Mouse (Mus musculus) myocyte (in vitro differentiated cells): Measurements from ENCODE around the gene Rybp. TPM values are rescaled to one million over a fixed set of nuclear protein-coding genes. Genes with fewer than 3 reads are reported as not detected.
A peak's percentile ranks its signal among the peaks of the same experiment; 100 is the strongest.

Experiments used
- H3K27me3 ChIP-seq: one replicate; pipeline ENCODE4 v1.6.1; 2011; ENCODE audit not compliant: control insufficient read depth, insufficient read depth, insufficient read length
- H3K36me3 ChIP-seq: one replicate; pipeline ENCODE4 v1.6.1; 2011; ENCODE audit not compliant: control insufficient read depth, insufficient read depth
- H3K4me2 ChIP-seq: one replicate; pipeline ENCODE4 v1.6.1; 2011; ENCODE audit warnings: low read depth, control low read depth
- H3K4me3 ChIP-seq: one replicate; pipeline ENCODE4 v1.5.1; 2011; ENCODE audit warnings: mild to moderate bottlenecking, control low read depth, moderate library complexity
- H3K79me2 ChIP-seq: one replicate; pipeline ENCODE4 v1.6.1; 2011; ENCODE audit not compliant: control insufficient read depth, insufficient read depth
- H3ac ChIP-seq: one replicate; pipeline ENCODE4 v1.6.1; 2011; ENCODE audit not compliant: control insufficient read depth, insufficient read length
- CEBPB ChIP-seq: IDR thresholded peaks from 2 replicates; pipeline ENCODE4 v1.6.1; 2011; ENCODE audit warnings: mild to moderate bottlenecking, moderate library complexity; ENCODE audit not compliant: poor library complexity, insufficient read depth, severe bottlenecking
- E2F4 ChIP-seq: IDR thresholded peaks from one replicate; pipeline ENCODE4 v1.6.1; 2011; ENCODE audit warnings: mild to moderate bottlenecking, control low read depth, moderate library complexity; ENCODE audit not compliant: insufficient read depth
- MAX ChIP-seq: IDR thresholded peaks from one replicate; pipeline ENCODE4 v1.6.1; 2011; ENCODE audit warnings: low read depth, mild to moderate bottlenecking, control low read depth
- MYOD1 ChIP-seq, 3 experiments: IDR thresholded peaks; one replicate each; pipeline ENCODE4 v1.6.1; 2011; ENCODE audit warnings: control low read depth in 2 of 3, low read depth in 2 of 3, mild to moderate bottlenecking in 2 of 3, moderate library complexity in 1 of 3; ENCODE audit not compliant: insufficient read length in 2 of 3, control insufficient read depth in 1 of 3
- MYOG ChIP-seq, 3 experiments: IDR thresholded peaks; one replicate each; pipeline ENCODE4 v1.6.1; 2011; ENCODE audit warnings: control low read depth in 2 of 3, low read depth in 2 of 3, mild to moderate bottlenecking in 2 of 3; ENCODE audit not compliant: insufficient read length in 2 of 3, control insufficient read depth in 1 of 3, insufficient read depth in 1 of 3
- POLR2A ChIP-seq: IDR thresholded peaks from one replicate; pipeline ENCODE4 v1.6.1; 2011; ENCODE audit warnings: low read depth, mild to moderate bottlenecking, control low read depth, moderate library complexity; ENCODE audit not compliant: insufficient read length
- POLR2AphosphoS2 ChIP-seq: IDR thresholded peaks from one replicate; pipeline ENCODE4 v1.6.1; 2011; ENCODE audit warnings: low read depth, control low read depth; ENCODE audit not compliant: insufficient read length
- REST ChIP-seq: IDR thresholded peaks from one replicate; pipeline ENCODE4 v1.6.1; 2011; ENCODE audit warnings: mild to moderate bottlenecking, control low read depth, moderate library complexity; ENCODE audit not compliant: insufficient read depth, insufficient read length
- SRF ChIP-seq: IDR thresholded peaks from one replicate; pipeline ENCODE4 v1.6.1; 2011; ENCODE audit warnings: low read depth; ENCODE audit not compliant: control insufficient read depth, insufficient read length
- TCF12 ChIP-seq: IDR thresholded peaks from one replicate; pipeline ENCODE4 v1.6.1; 2011; ENCODE audit warnings: mild to moderate bottlenecking, control low read depth; ENCODE audit not compliant: poor library complexity, insufficient read depth, severe bottlenecking
- TCF3 ChIP-seq: IDR thresholded peaks from one replicate; pipeline ENCODE4 v1.6.1; 2011; ENCODE audit warnings: low read depth, control low read depth; ENCODE audit not compliant: insufficient read length
- USF1 ChIP-seq: IDR thresholded peaks from one replicate; pipeline ENCODE4 v1.6.1; 2011; ENCODE audit warnings: low read depth, mild to moderate bottlenecking, control low read depth, moderate library complexity
- polyA plus RNA-seq: library from polyadenylated mRNA; unstranded; fragments of >200 nt; fragmentation: generic; extraction: Trizol; gene quantifications from one replicate; pipeline ENCODE4 v1.2.1, GENCODE M21; 2012; ENCODE audit warnings: missing spikeins

Rybp gene
- polyA plus RNA-seq, 1 experiment = 9.5 TPM

GRCm38 (mm10) chr6:100195091-100195490, 92.2 kb downstream of the Rybp start:
- H3K79me2 ChIP-seq = no peaks in the 10 kb centered on the region
- no peak overlapping the region for H3ac ChIP-seq
- H3K27me3 ChIP-seq = no peaks in the 10 kb centered on the region
- no peaks in the 10 kb centered on the region for H3K36me3 ChIP-seq
- no peak overlapping the region for H3K4me3 ChIP-seq
- no peak overlapping the region for H3K4me2 ChIP-seq
- TF ChIP-seq SRF = no peak
- no peak for TF ChIP-seq MAX
- TF ChIP-seq USF1 = no peak
- TF ChIP-seq TCF12 = no peak
- TF ChIP-seq POLR2A = no peak
- no peak for TF ChIP-seq MYOG (IDR thresholded peaks at IDR 0.05; ENCODE audit: control insufficient read depth in 1 of 3, insufficient read depth in 1 of 3, insufficient read length in 2 of 3, low read depth in 2 of 3)
- TF ChIP-seq TCF3 = no peak
- no peak for TF ChIP-seq MYOD1 (IDR thresholded peaks at IDR 0.05; ENCODE audit: control insufficient read depth in 1 of 3, insufficient read length in 2 of 3, low read depth in 2 of 3)
- no peak for TF ChIP-seq E2F4

DNA sequence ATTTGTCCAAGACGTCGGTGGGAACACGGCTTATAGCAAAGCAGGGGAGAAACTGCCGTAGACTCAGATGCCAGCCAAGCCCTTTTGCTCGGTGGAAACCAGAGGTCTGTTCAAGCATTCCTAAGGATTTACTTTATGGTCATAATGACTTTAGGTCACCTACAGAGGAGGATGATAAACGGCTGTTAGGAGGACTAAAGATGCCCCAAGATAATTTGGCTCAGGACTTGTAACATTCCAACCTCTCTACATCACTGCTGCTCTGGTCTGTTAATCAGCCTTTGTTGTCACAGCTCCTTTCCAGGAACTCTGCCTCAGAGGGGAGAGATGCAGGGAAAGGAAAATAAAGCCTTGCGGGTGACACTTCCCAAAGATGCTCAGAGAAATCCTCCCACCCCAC, 93.5 kb downstream of the Rybp start:
- no peaks in the 10 kb centered on the region for H3K36me3 ChIP-seq
- no peaks in the 10 kb centered on the region for H3K27me3 ChIP-seq
- H3K4me3 ChIP-seq = no peak overlapping the region
- peak overlapping the region; percentile 21 for H3K4me2 ChIP-seq
- TF ChIP-seq MYOD1 (IDR thresholded peaks at IDR 0.05; ENCODE audit: control insufficient read depth in 1 of 3, insufficient read length in 2 of 3, low read depth in 2 of 3) (peak in 1 of 3 experiments; percentile 25), CEBPB (no peak), SRF (no peak), MYOG (IDR thresholded peaks at IDR 0.05; ENCODE audit: control insufficient read depth in 1 of 3, insufficient read depth in 1 of 3, insufficient read length in 2 of 3, low read depth in 2 of 3) (peak in 2 of 3 experiments; percentile 5 to 69), USF1 (no peak), TCF3 (no peak), POLR2AphosphoS2 (no peak), TCF12 (peak; percentile 27), E2F4 (no peak), MAX (no peak)
- no peak overlapping the region for H3ac ChIP-seq
- no peaks in the 10 kb centered on the region for H3K79me2 ChIP-seq

- Histone ChIP-seq H3K4me3 (no peak overlapping the region), H3ac (no peak overlapping the region), H3K4me2 (no peak overlapping the region), H3K36me3 (no peaks in the 10 kb centered on the region), H3K79me2 (no peaks in the 10 kb centered on the region), H3K27me3 (no peaks in the 10 kb centered on the region)
- TF ChIP-seq E2F4 (no peak), REST (no peak)
These were observed 94.5 kb downstream of the Rybp start for GRCm38 (mm10) chr6:100192691-100193229.

DNA sequence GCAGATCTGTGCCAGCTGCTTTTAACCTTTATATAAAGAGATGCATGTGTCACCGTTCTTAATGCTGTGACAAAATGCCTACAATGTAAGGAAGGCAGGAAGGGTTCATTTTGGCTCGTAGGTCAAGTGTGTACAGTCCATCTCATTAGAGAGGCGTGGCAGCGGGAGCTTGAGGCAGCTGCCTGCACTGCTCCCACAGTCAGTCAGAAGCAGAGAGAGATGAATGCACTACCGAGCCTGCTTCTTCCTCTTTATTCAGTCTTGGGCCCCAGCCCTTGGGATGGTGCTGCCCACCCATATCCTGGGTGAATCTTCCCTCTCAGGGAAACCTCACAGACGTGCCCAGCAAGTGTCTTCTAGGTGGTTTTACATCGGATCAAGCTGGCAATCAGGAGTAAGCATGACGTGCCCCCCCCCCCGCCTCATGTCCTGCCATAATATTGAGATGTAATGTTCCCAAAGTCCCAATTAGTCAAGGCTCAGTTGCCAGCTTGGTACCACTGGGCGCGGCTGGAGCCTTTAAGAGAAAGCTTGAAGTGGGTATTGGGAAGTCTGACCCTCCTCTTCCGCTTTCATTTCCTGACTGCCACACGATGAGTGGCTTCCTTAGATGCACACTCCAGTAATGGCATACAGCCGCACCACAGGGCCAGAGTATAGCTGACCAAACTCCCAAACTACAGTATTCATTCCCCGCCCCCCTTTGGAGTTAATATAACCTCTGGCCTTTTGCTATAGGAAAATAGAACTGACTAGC, 96.3 kb downstream of the Rybp start:
- no peaks in the 10 kb centered on the region for H3K36me3 ChIP-seq
- no peaks in the 10 kb centered on the region for H3K79me2 ChIP-seq
- no peak overlapping the region for H3K4me2 ChIP-seq
- H3K27me3 ChIP-seq = no peaks in the 10 kb centered on the region
- H3K4me3 ChIP-seq = no peak overlapping the region
- TF ChIP-seq TCF3 (no peak), E2F4 (no peak), MYOG (IDR thresholded peaks at IDR 0.05; ENCODE audit: control insufficient read depth in 1 of 3, insufficient read depth in 1 of 3, insufficient read length in 2 of 3, low read depth in 2 of 3) (peak in 1 of 3 experiments; percentile 63), MYOD1 (IDR thresholded peaks at IDR 0.05; ENCODE audit: control insufficient read depth in 1 of 3, insufficient read length in 2 of 3, low read depth in 2 of 3) (peak; percentile 11 to 76 (median 25)), USF1 (no peak)
- no peak overlapping the region for H3ac ChIP-seq

DNA sequence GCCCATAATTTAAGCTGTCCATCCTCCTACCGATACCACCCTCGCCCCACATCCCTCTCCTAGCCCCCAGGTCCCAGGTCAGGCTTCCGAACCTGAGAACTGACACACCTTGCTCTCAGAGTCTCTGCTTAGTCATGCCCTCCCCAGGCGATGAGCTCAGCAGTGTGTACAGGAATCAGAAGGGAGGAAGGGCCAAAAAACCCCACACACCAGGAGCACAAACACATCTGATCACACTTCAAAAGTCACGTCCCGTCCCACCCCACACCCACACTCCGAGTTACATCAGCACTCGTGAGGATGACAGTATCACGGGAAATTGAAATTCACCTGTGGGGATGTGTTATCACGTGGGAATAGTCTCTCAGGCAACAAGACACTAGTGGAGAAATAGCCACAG, 97.0 kb downstream of the Rybp start:
- Histone ChIP-seq H3ac (no peak overlapping the region), H3K79me2 (no peaks in the 10 kb centered on the region), H3K36me3 (no peaks in the 10 kb centered on the region), H3K27me3 (no peaks in the 10 kb centered on the region), H3K4me2 (no peak overlapping the region), H3K4me3 (no peak overlapping the region)
- TF ChIP-seq MYOG (IDR thresholded peaks at IDR 0.05; ENCODE audit: control insufficient read depth in 1 of 3, insufficient read depth in 1 of 3, insufficient read length in 2 of 3, low read depth in 2 of 3) (no peak), USF1 (no peak), E2F4 (no peak), TCF12 (no peak), MYOD1 (IDR thresholded peaks at IDR 0.05; ENCODE audit: control insufficient read depth in 1 of 3, insufficient read length in 2 of 3, low read depth in 2 of 3) (no peak), POLR2AphosphoS2 (no peak), MAX (no peak), POLR2A (no peak), TCF3 (no peak), SRF (no peak), REST (no peak), CEBPB (no peak)
